Mouse (Mus musculus) brain, embryonic 14.5 days (tissue): ENCODE data around the gene Zcchc2.

ENCODE experiments used
- CTCF ChIP-seq: fragments of 200-500 bp; IDR thresholded peaks from 2 replicates; pipeline ENCODE4 v1.5.1; 2012; ENCODE audit warnings: inconsistent platforms, mild to moderate bottlenecking, moderate library complexity, borderline replicate concordance; ENCODE audit not compliant: insufficient read depth, insufficient read length; ENCODE audit errors: extremely low read depth
- POLR2A ChIP-seq: fragments of 200-500 bp; IDR thresholded peaks from 2 replicates; pipeline ENCODE4 v1.6.1; 2012; ENCODE audit warnings: mild to moderate bottlenecking, inconsistent platforms, borderline replicate concordance; ENCODE audit not compliant: poor library complexity, insufficient read depth, insufficient read length, severe bottlenecking; ENCODE audit errors: extremely low read depth

DNA sequence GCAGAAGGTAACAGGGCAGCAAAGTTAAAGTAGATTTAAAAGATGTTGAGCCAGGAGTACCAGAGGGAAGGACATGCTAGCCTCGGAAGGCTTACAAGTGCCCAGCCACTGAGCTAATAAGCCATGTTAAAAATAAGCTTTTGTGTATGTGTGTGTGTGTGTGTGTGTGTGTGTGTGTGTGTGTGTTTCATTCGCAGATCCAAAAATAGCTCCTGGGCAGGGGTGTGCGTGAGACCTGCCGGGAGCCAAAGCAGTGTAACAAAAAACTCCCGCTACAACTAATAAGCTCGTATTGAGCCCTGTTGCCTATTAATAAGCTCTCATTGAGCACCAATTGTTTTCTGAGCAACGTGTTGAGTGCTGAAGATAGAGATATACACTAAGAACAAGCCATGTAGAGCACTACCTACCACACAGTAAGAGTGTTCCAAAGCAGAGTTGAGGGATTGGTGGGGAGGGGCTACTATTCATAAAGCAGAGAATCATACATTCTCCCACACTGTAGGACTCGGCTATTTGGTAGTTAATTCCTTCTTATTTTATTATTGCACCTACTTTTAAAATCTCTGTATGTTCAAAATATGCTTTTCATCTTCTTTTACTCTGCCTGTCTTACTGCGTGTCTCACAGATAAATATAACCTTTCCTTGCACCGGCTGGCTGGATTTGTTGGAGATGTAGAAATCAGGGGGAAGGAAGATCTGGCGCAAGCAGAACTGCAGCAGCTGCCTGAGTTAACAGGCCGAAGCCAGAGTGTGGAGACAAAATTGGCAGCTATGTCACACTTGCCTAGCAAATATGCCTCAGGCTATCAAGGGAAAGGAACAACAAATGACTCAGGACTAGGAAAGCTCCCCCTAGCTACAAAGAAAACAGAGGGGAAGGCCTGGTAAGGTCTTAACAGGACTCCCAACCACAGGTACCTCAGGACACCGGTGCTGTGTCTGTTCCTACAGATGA lies 43.3 kb upstream of the Zcchc2 start:
- no peak for TF ChIP-seq CTCF
- TF ChIP-seq POLR2A: no peak
